Mouse (Mus musculus): Measurements from ENCODE around the gene Dnajc5. TPM values are rescaled to one million over a fixed set of nuclear protein-coding genes. Genes with fewer than 3 reads are reported as not detected.

Dnajc5 gene
- polyA plus RNA-seq, 1 experiment from 2014 or later, result 209 TPM

GRCm38 (mm10) chr2:181567338-181567737 is 47.1 kb downstream of the Dnajc5 start:
- H3K4me3 ChIP-seq, result no peak overlapping the region
- H3K4me2 ChIP-seq (replicated peaks), result no peak overlapping the region
- no peaks in the 10 kb centered on the region for H3K36me3 ChIP-seq
- H3K9me3 ChIP-seq, result no peaks in the 10 kb centered on the region
- no peaks in the 10 kb centered on the region for H3K4me1 ChIP-seq
- no peak overlapping the region for H3K9ac ChIP-seq (replicated peaks)
- WGBS, result 93% methylated on average over 3 of the region's 3 CpGs
- ATAC-seq (replicated peaks), result no peak
- H3K27ac ChIP-seq (replicated peaks), result no peak overlapping the region
- H3K27me3 ChIP-seq, result no peaks in the 10 kb centered on the region

DNA sequence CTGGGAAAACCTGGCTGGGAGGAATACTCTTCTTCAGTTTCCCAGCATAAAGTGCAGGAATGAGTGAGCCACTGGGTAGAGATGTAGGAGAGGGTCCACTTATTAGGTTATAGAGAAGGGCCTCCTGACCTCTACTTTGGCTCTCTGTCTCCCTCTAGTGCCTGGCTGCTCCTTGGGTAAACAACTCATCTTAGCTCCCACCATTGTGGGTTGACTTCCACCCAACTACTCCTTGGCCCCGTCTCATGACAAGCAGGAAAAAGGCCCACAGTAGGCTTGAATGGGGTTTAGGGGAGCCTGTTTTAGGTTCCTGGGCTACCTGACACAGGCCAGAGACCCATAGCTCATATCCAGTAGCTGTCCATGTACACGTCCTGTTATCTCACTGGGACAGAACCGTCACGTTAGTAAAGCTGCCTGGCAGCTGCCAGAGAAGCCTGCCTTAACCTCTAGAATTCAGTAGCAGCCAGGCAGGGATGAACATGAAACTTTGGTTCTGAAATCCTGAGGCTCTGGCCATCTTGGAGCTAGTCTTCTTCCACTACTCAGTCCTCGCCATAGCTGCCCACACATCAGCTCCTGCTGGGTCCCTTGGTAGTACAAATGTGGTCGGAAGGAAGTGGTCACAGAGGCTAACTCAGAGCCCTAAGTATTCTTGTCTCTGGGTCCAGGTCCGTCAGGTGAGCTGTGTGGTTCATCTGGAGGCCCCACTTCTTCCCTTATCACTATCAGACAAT is 48.2 kb downstream of the Dnajc5 start:
- no peaks in the 10 kb centered on the region for H3K9me3 ChIP-seq
- no peak overlapping the region for H3K4me2 ChIP-seq (replicated peaks)
- no peak overlapping the region for H3K9ac ChIP-seq (replicated peaks)
- ATAC-seq (replicated peaks), result no peak
- no peaks in the 10 kb centered on the region for H3K4me1 ChIP-seq
- WGBS, result 81% methylated on average over 7 of the region's 7 CpGs
- H3K27me3 ChIP-seq, result no peaks in the 10 kb centered on the region
- peaks cover 3% of the 10 kb centered on the region; the same call in 1 of the 2 replicates for H3K36me3 ChIP-seq
- H3K4me3 ChIP-seq, result no peak overlapping the region
- H3K27ac ChIP-seq (replicated peaks), result no peak overlapping the region

DNA sequence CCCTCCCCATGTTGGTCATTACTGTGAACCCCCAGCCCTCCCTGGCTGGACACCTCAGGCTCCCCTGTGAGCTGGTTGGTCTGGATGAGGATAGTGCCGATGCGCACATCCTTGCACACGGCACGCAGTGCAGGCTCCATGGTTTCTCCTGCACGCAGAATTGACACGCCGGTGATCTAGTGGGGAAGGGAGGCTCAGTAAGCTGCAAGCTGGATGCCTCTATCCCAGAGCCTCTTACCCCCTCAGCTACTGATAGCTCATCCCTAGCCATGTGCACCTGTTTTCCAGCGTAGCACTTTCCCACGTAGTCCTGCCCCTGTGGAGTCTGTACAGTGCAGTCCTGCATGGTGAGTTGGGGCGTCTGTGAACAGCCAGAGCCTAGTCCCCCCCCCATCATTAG is 49.6 kb downstream of the Dnajc5 start:
- Histone ChIP-seq H3K4me3 (no peak overlapping the region), H3K4me2 (replicated peaks) (no peak overlapping the region), H3K9me3 (no peaks in the 10 kb centered on the region), H3K36me3 (peaks cover 4% of the 10 kb centered on the region; the same call in 1 of the 2 replicates), H3K27ac (replicated peaks) (no peak overlapping the region), H3K9ac (replicated peaks) (no peak overlapping the region), H3K4me1 (no peaks in the 10 kb centered on the region), H3K27me3 (no peaks in the 10 kb centered on the region)
- no peak for ATAC-seq (replicated peaks)
- 96% methylated on average over 10 of the region's 10 CpGs for WGBS

DNA sequence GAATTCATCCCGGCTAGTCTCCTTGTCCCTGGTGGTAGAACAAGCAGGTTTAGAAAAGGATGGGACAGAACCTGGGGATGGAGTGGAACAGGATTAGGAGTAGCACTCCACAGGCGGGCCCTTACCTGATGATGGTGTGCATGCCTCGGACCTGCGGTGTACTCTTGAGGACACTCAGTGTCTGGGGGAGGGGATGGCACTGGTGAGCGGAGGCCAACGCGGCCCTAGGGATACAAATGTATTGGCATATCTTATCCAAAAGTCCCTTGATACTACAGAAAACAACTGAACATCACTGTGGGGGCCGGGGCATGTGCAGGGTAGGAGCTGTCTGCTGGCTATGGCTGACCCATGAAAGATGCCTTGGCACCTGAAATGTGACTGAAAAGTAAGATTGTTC is 50.1 kb downstream of the Dnajc5 start:
- H3K9me3 ChIP-seq, result no peaks in the 10 kb centered on the region
- no peak overlapping the region for H3K9ac ChIP-seq (replicated peaks)
- no peaks in the 10 kb centered on the region for H3K4me1 ChIP-seq
- H3K27me3 ChIP-seq, result no peaks in the 10 kb centered on the region
- 93% methylated on average over 8 of the region's 8 CpGs for WGBS
- no peak overlapping the region for H3K4me2 ChIP-seq (replicated peaks)
- H3K4me3 ChIP-seq, result no peak overlapping the region
- ATAC-seq (replicated peaks), result no peak
- peaks cover 4% of the 10 kb centered on the region; the same call in 1 of the 2 replicates for H3K36me3 ChIP-seq
- no peak overlapping the region for H3K27ac ChIP-seq (replicated peaks)

- WGBS, result 73% methylated on average over 6 of the region's 6 CpGs
- Histone ChIP-seq H3K9me3 (no peaks in the 10 kb centered on the region), H3K36me3 (peaks cover 4% of the 10 kb centered on the region; the same call in 1 of the 2 replicates), H3K27ac (replicated peaks) (no peak overlapping the region), H3K4me1 (no peaks in the 10 kb centered on the region), H3K4me3 (no peak overlapping the region), H3K4me2 (replicated peaks) (no peak overlapping the region), H3K9ac (replicated peaks) (no peak overlapping the region), H3K27me3 (no peaks in the 10 kb centered on the region)
- no peak for ATAC-seq (replicated peaks)
These were observed 50.8 kb downstream of the Dnajc5 start for GRCm38 (mm10) chr2:181570921-181571595.

GRCm38 (mm10) chr2:181571941-181572670 is 51.8 kb downstream of the Dnajc5 start:
- H3K9ac ChIP-seq (replicated peaks), result no peak overlapping the region
- peaks cover 4% of the 10 kb centered on the region; the same call in 1 of the 2 replicates for H3K36me3 ChIP-seq
- H3K4me1 ChIP-seq, result no peaks in the 10 kb centered on the region
- H3K4me3 ChIP-seq, result no peak overlapping the region
- no peaks in the 10 kb centered on the region for H3K9me3 ChIP-seq
- H3K27ac ChIP-seq (replicated peaks), result no peak overlapping the region
- ATAC-seq (replicated peaks), result no peak
- H3K4me2 ChIP-seq (replicated peaks), result no peak overlapping the region
- no peaks in the 10 kb centered on the region for H3K27me3 ChIP-seq
- WGBS, result 93% methylated on average over 11 of the region's 11 CpGs

- Histone ChIP-seq H3K9me3 (no peaks in the 10 kb centered on the region), H3K4me3 (no peak overlapping the region), H3K36me3 (peaks cover 4% of the 10 kb centered on the region; the same call in 1 of the 2 replicates), H3K4me2 (replicated peaks) (no peak overlapping the region), H3K27ac (replicated peaks) (no peak overlapping the region), H3K27me3 (no peaks in the 10 kb centered on the region), H3K4me1 (peaks cover 10% of the 10 kb centered on the region; the same call in 1 of the 2 replicates), H3K9ac (replicated peaks) (no peak overlapping the region)
- ATAC-seq (replicated peaks), result no peak
- WGBS, result 95% methylated on average over 15 of the region's 15 CpGs
These were observed 52.9 kb downstream of the Dnajc5 start for GRCm38 (mm10) chr2:181572921-181573920.

DNA sequence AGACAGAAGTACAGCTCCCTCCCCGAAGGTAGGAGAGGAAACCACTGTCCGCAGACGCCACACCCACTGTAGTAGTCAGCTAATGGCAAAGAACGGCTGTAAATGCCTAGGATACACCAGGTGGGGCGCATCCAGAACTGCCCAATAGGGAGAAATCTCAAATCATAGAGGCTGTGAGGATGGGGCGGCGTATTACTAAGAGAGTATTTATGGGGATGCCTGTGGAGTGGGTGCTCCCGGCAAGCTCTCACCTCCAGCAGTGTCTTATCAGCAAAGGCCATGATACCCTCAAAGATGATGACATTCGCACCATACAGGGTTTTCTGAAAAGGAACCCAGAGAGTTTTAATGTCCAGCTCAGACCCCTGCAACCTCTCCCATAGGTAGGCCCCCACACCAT is 53.7 kb downstream of the Dnajc5 start:
- no peak for ATAC-seq (replicated peaks)
- Histone ChIP-seq H3K9me3 (no peaks in the 10 kb centered on the region), H3K27me3 (no peaks in the 10 kb centered on the region), H3K4me2 (replicated peaks) (no peak overlapping the region), H3K4me1 (peaks cover 12% of the 10 kb centered on the region; the same call in 1 of the 2 replicates), H3K9ac (replicated peaks) (no peak overlapping the region), H3K36me3 (peaks cover 4% of the 10 kb centered on the region; the same call in 1 of the 2 replicates), H3K27ac (replicated peaks) (no peak overlapping the region), H3K4me3 (no peak overlapping the region)
- 90% methylated on average over 9 of the region's 9 CpGs for WGBS

DNA sequence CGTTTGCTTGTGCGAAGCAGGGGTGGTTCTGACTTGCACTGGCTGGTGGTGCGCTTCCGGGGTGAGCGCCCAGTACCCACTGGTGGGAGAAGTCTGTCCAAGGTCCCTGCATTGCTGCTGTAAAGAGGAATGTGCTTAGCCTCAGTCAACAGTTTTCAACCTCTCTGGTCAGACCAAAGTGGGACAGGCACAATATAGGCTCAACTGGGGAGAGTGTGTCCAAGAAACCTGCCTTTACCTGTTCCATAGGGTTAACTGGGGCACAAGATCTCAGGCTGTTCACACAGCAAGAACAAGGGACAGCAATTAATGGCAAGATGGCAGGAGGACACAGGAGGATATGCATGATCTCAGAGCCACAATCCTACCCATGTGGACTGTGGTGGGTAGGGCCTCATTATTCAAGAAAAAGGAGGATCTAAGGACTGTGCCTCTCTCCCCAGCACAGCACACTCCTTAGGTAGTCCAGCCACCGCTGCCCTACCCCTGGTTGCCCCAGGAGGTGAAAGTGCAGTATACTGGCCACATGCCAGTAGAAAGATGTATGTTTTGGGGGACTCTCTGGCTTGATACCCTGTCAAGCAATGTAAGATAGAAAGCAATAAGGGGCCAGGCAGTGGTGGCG is 54.7 kb downstream of the Dnajc5 start:
- H3K4me2 ChIP-seq (replicated peaks), result no peak overlapping the region
- H3K9ac ChIP-seq (replicated peaks), result no peak overlapping the region
- H3K36me3 ChIP-seq, result peaks cover 4% of the 10 kb centered on the region; the same call in 1 of the 2 replicates
- H3K9me3 ChIP-seq, result no peaks in the 10 kb centered on the region
- H3K27ac ChIP-seq (replicated peaks), result no peak overlapping the region
- H3K4me1 ChIP-seq, result peaks cover 16% of the 10 kb centered on the region
- H3K4me3 ChIP-seq, result no peak overlapping the region
- no peaks in the 10 kb centered on the region for H3K27me3 ChIP-seq
- 95% methylated on average over 7 of the region's 7 CpGs for WGBS
- no peak for ATAC-seq (replicated peaks)

DNA sequence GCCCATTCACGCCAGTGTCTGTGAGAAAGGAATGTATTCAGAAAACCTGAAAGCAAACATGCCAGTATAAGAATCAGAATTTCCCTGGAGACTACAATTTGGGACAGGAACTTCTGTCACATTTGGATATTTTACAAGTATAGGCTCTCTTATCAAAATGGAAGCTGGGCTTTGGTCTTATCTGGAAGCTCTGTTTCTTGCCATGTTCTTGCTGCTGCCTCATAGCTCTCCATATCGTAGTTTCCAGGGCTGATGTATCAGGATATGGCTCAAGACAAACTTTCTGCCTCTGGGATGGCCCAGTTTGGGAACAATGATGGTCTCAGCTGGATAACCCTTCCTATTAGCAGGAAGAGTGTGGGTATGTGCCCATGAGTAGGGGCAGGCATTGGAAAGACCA is 56.3 kb downstream of the Dnajc5 start:
- Histone ChIP-seq H3K27me3 (no peaks in the 10 kb centered on the region), H3K4me2 (replicated peaks) (no peak overlapping the region), H3K9me3 (no peaks in the 10 kb centered on the region), H3K4me1 (peaks cover 27% of the 10 kb centered on the region), H3K4me3 (no peak overlapping the region), H3K9ac (replicated peaks) (no peak overlapping the region), H3K27ac (replicated peaks) (no peak overlapping the region), H3K36me3 (peaks cover 4% of the 10 kb centered on the region; the same call in 1 of the 2 replicates)
- 89% methylated on average over 2 of the region's 2 CpGs for WGBS
- ATAC-seq (replicated peaks), result no peak

GRCm38 (mm10) chr2:181577126-181577525 is 56.8 kb downstream of the Dnajc5 start:
- Histone ChIP-seq H3K9me3 (no peaks in the 10 kb centered on the region), H3K4me1 (peaks cover 30% of the 10 kb centered on the region), H3K9ac (replicated peaks) (no peak overlapping the region), H3K4me2 (replicated peaks) (no peak overlapping the region), H3K27me3 (no peaks in the 10 kb centered on the region), H3K4me3 (no peak overlapping the region), H3K36me3 (peaks cover 4% of the 10 kb centered on the region; the same call in 1 of the 2 replicates), H3K27ac (replicated peaks) (no peak overlapping the region)
- no peak for ATAC-seq (replicated peaks)
- 79% methylated on average over 2 of the region's 2 CpGs for WGBS

Data from forebrain, embryonic 15.5 days (tissue).